Mouse (Mus musculus) CH12.LX (cell line): ENCODE measurements at regions not wholly inside any gene's neighbourhood (a gene's known extent, or its start where the extent isn't known, plus 50 kb on each side); places are given as distances from the start of the nearest gene placed in this dataset.

Experiments used
- CTCF ChIP-seq, 2 experiments: IDR thresholded peaks in 1 of 2; conservative IDR thresholded peaks in 1 of 2; 2 replicates each; pipeline ENCODE4 v1.5.1; 2011 to 2012; ENCODE audit warnings: low read depth in 2 of 2, low read length in 2 of 2, improper control_type of control experiment in 1 of 2, inconsistent platforms in 1 of 2, mild to moderate bottlenecking in 1 of 2, moderate library complexity in 1 of 2
- EP300 ChIP-seq: IDR thresholded peaks from 2 replicates; pipeline ENCODE4 v1.6.1; 2011; ENCODE audit warnings: low read length, improper control_type of control experiment
- MAX ChIP-seq: IDR thresholded peaks from 2 replicates; pipeline ENCODE4 v1.6.1; 2011; ENCODE audit warnings: low read length, improper control_type of control experiment
- MEF2A ChIP-seq: IDR thresholded peaks from 2 replicates; pipeline ENCODE4 v1.6.1; 2014; ENCODE audit warnings: low read depth, mild to moderate bottlenecking, inconsistent platforms, low read length, improper control_type of control experiment, borderline replicate concordance
- MXI1 ChIP-seq: IDR thresholded peaks from 2 replicates; pipeline ENCODE4 v1.6.1; 2011; ENCODE audit warnings: mild to moderate bottlenecking, low read depth, low read length, improper control_type of control experiment
- MYC ChIP-seq: IDR thresholded peaks from 2 replicates; pipeline ENCODE4 v1.6.1; 2011; ENCODE audit warnings: low read depth, mild to moderate bottlenecking, improper control_type of control experiment, low read length
- POLR2A ChIP-seq: IDR thresholded peaks from 2 replicates; pipeline ENCODE4 v1.6.1; 2011; ENCODE audit warnings: low read depth, mild to moderate bottlenecking, improper control_type of control experiment, low read length

- TF ChIP-seq CTCF (conservative IDR thresholded peaks at IDR 0.05 in 1 of 2, IDR thresholded peaks at IDR 0.05 in 1 of 2; ENCODE audit: low read depth in 2 of 2, low read length in 2 of 2) (no peak), POLR2A (no peak), EP300 (no peak), MYC (no peak), MAX (no peak), MEF2A (no peak), MXI1 (no peak)
These were observed 79.6 kb downstream of the Bod1 start for GRCm38 (mm10) chr11:31592061-31592460.
